8 mouse cellular contexts compared by ENCODE assay signal in the genomic region with DNA sequence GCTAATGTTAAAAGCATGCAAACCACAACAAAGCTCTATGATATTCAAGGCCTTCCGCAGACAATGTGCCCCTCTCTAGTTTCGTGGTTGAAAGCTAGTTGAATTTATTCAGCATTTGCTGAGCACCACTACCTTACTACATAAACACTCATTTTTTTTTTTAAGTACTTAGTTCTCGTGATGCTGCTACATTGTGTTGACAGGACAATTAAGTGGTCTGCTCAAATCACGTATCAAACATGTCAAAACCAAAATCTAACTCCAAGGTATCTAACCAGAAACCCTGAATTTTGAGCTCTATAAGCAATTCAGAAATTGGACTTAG. TPM values are rescaled to one million over a fixed set of nuclear protein-coding genes. Genes with fewer than 3 reads are reported as not detected.
DNase-seq lines count a peak whose midpoint lies in the region; ATAC-seq and TF ChIP-seq lines count a peak whose summit lies in the region.

No protein-coding gene starts in this region.

- 19% methylated on average over 4 of the region's 4 CpGs for WGBS in forebrain, embryonic 14.5 days
- WGBS in liver, embryonic 14.5 days (ENCODE audit: insufficient replicate concordance), result 12% methylated on average over 4 of the region's 4 CpGs

- no peaks in the 10 kb centered on the region for H3K9me3 ChIP-seq in forebrain, embryonic 14.5 days (replicated peaks; ENCODE audit: control insufficient read depth, low read length)
- no peaks in the 10 kb centered on the region for H3K9me3 ChIP-seq in liver, embryonic 14.5 days (ENCODE audit: control insufficient read depth, low read length)

- H3K27me3 ChIP-seq in C2C12 (ENCODE audit: control insufficient read depth, insufficient read depth, insufficient read length), result peaks cover 9% of the 10 kb centered on the region
- no peaks in the 10 kb centered on the region for H3K27me3 ChIP-seq in forebrain, embryonic 14.5 days (replicated peaks; ENCODE audit: control insufficient read depth, insufficient read depth, low read length)
- no peaks in the 10 kb centered on the region for H3K27me3 ChIP-seq in liver, embryonic 14.5 days (ENCODE audit: control insufficient read depth, insufficient read depth, low read length)

- no peaks in the 10 kb centered on the region for H3K79me3 ChIP-seq in C2C12 (ENCODE audit: low read depth)

- TF ChIP-seq CTCF in gastrocnemius, adult 2 months (IDR thresholded peaks at IDR 0.05), result no peak
- no peak for TF ChIP-seq CTCF in C2C12 (IDR thresholded peaks at IDR 0.05; ENCODE audit: control insufficient read depth, insufficient read depth, insufficient read length)
- TF ChIP-seq CTCF in liver, embryonic 14.5 days (IDR thresholded peaks at IDR 0.05; ENCODE audit: low read depth), result no peak

- peaks cover 2% of the 10 kb centered on the region; the same call in 1 of the 2 replicates for H3K4me1 ChIP-seq in forebrain, embryonic 14.5 days (ENCODE audit: control insufficient read depth, insufficient read depth, low read length)
- H3K4me1 ChIP-seq in liver, embryonic 14.5 days (replicated peaks; ENCODE audit: control insufficient read depth in 2 of 2, insufficient read depth in 2 of 2, low read length in 1 of 2), result peaks cover 3% of the 10 kb centered on the region in 2 experiments; a peak in 2 of 4 replicates

- ATAC-seq in forebrain, embryonic 14.5 days, result no peak; the same call in 1 of the 2 replicates
- peak; percentile 34 for ATAC-seq in liver, embryonic 14.5 days (ENCODE audit: insufficient read depth)

- DNase-seq in gastrocnemius, adult 2 months, result no peak
- DNase-seq in gastrocnemius, postnatal 10 days, result no peak
- DNase-seq in forebrain, embryonic 14.5 days (ENCODE audit: low spot score), result no peak
- DNase-seq in liver, embryonic 14.5 days (ENCODE audit: low read depth in 3 of 3, low spot score in 3 of 3), result no peak
- DNase-seq in urinary bladder, adult 18-20 months (ENCODE audit: low spot score in 2 of 2), result no peak
- no peak for DNase-seq in gastrocnemius, postnatal 36 days
- DNase-seq in adrenal gland, postnatal 36 days, result no peak

- TF ChIP-seq EP300 in liver, embryonic 14.5 days (IDR thresholded peaks at IDR 0.05; ENCODE audit: low read depth), result no peak

- intact Hi-C loops in gastrocnemius, adult 2 months (cut with DNase I), result loop anchor here (2.0 kb wide), 1 partner anchor 27 kb away; a partner anchor contains a TSS
- intact Hi-C loops in gastrocnemius, postnatal 36 days (cut with DNase I), result no loop called here

- H3K9ac ChIP-seq in forebrain, embryonic 14.5 days (ENCODE audit: low read length), result peak overlapping the region; percentile 76
- H3K9ac ChIP-seq in liver, embryonic 14.5 days (replicated peaks), result peak overlapping the region; percentile 69

- peaks cover 27% of the 10 kb centered on the region for H3K79me2 ChIP-seq in C2C12 (ENCODE audit: control insufficient read depth, insufficient read depth)

- peak overlapping the region; percentile 73 for H3K4me2 ChIP-seq in forebrain, embryonic 14.5 days (ENCODE audit: low read length)
- H3K4me2 ChIP-seq in liver, embryonic 14.5 days (ENCODE audit: low read depth), result peak overlapping the region; percentile 72

- H3K4me3 ChIP-seq in gastrocnemius, adult 2 months, result peak overlapping the region; percentile 92
- peak overlapping the region; percentile 56 for H3K4me3 ChIP-seq in C2C12 (ENCODE audit: insufficient read depth, poor library complexity, severe bottlenecking)
- peak overlapping the region; percentile 68 for H3K4me3 ChIP-seq in forebrain, embryonic 14.5 days (ENCODE audit: low read depth, low read length)
- peak overlapping the region; percentile 61 to 88 for H3K4me3 ChIP-seq in liver, embryonic 14.5 days (ENCODE audit: insufficient read depth in 1 of 2, low read depth in 2 of 2, low read length in 2 of 2)

- no peak overlapping the region for H3ac ChIP-seq in C2C12 (ENCODE audit: control insufficient read depth, insufficient read length, low read depth)

- H3K27ac ChIP-seq in gastrocnemius, adult 2 months, result peak overlapping the region; percentile 80
- H3K27ac ChIP-seq in forebrain, embryonic 14.5 days (ENCODE audit: low read depth, low read length), result no peak overlapping the region
- H3K27ac ChIP-seq in liver, embryonic 14.5 days, result no peak overlapping the region

- no peaks in the 10 kb centered on the region for H3K36me3 ChIP-seq in C2C12 (ENCODE audit: control insufficient read depth, insufficient read depth)
- H3K36me3 ChIP-seq in forebrain, embryonic 14.5 days (ENCODE audit: control insufficient read depth, insufficient read depth, low read length), result no peaks in the 10 kb centered on the region
- no peaks in the 10 kb centered on the region for H3K36me3 ChIP-seq in liver, embryonic 14.5 days (replicated peaks; ENCODE audit: control insufficient read depth, insufficient read depth, low read depth)

TF ChIP-seq in C2C12, 6 proteins besides CTCF, POLR2A, EP300 and RAD21:
- no peak for TF ChIP-seq USF1 (IDR thresholded peaks at IDR 0.05; ENCODE audit: low read depth)

RNA-seq across cellular contexts. Expression of a gene that starts 0.3 kb away (rescaled TPM):
- total RNA-seq in gastrocnemius, adult 2 months (2021), result 1 to 10 TPM; 7.4 to 9.4 TPM
- total RNA-seq in gastrocnemius, postnatal 10 days (2021), result 10 to 100 TPM; 11.4 to 13.6 TPM
- polyA plus RNA-seq in C2C12 (2012; fragmentation: generic; extraction: Trizol), result 19.6 TPM
- polyA plus RNA-seq in forebrain, embryonic 14.5 days (2014; fragmentation: Nextera tagmentation; extraction: Ambion mirVana), result 12.5 TPM in 2 replicates
- 3.8 and 5.4 TPM in 2 replicates for polyA plus RNA-seq in liver, embryonic 14.5 days (2012; rRNA removed)
- polyA plus RNA-seq in liver, embryonic 14.5 days (2014; fragmentation: Nextera tagmentation; extraction: Ambion mirVana), result 8.2 and 8.6 TPM in 2 replicates
- total RNA-seq in gastrocnemius, postnatal 36 days (2021), result 1 to 10 TPM; 7.6 to 8.4 TPM
- 10 to 100 TPM; 34.2 to 40.5 TPM for total RNA-seq in adrenal gland, postnatal 36 days (2021)

RNA-seq across cellular contexts. Expression of a gene that starts 27.2 kb away (rescaled TPM):
- 10 to 100 TPM; 14.1 to 21.3 TPM for total RNA-seq in gastrocnemius, adult 2 months (2021)
- 10 to 100 TPM; 19.7 to 30.6 TPM for total RNA-seq in gastrocnemius, postnatal 10 days (2021)
- polyA plus RNA-seq in C2C12 (2012; fragmentation: generic; extraction: Trizol), result 4.9 TPM
- polyA plus RNA-seq in forebrain, embryonic 14.5 days (2014; fragmentation: Nextera tagmentation; extraction: Ambion mirVana), result 5.2 and 8.5 TPM in 2 replicates
- 1.4 and 3.1 TPM in 2 replicates for polyA plus RNA-seq in liver, embryonic 14.5 days (2012; rRNA removed)
- 1.6 and 2.3 TPM in 2 replicates for polyA plus RNA-seq in liver, embryonic 14.5 days (2014; fragmentation: Nextera tagmentation; extraction: Ambion mirVana)
- 10 to 100 TPM; 11.8 to 14.8 TPM for total RNA-seq in gastrocnemius, postnatal 36 days (2021)
- 100 to 1,000 TPM; 124 to 167 TPM for total RNA-seq in adrenal gland, postnatal 36 days (2021)
